Mouse (Mus musculus): ENCODE data around the gene BC048679.
"Not testable (repeated sequence)": the region's sequence is repeated elsewhere in the genome, so short reads cannot be mapped to it uniquely, and the experiment has no call there.

Gene BC048679

GRCm38 (mm10) chr7:81498181-81498580 lies at the start of gene BC048679:
BC048679 (minus strand) TSS chr7:81498281.
- no peak for DNase-seq (ENCODE audit: low spot score in 2 of 2)

DNA sequence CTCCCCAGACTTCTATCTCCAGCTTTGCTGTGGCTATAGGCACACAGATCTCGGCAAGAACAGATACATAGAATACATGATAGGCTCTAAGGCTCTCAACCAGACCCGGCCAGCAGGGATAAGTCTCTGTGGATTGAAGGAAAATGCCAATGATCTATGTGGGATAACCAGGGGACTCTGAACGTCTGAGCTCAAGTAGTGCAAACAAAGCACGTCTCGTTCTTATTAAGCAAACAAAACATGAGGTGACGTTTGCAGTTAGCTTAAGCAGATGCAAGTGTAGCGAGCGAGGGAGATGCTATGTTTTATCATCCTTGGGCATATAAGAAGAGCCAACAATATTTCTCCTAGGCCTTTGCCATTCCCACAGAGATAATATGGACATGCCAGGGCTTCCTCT lies 44.9 kb upstream of the BC048679 start:
- no peak for DNase-seq (ENCODE audit: low spot score in 2 of 2)

DNA sequence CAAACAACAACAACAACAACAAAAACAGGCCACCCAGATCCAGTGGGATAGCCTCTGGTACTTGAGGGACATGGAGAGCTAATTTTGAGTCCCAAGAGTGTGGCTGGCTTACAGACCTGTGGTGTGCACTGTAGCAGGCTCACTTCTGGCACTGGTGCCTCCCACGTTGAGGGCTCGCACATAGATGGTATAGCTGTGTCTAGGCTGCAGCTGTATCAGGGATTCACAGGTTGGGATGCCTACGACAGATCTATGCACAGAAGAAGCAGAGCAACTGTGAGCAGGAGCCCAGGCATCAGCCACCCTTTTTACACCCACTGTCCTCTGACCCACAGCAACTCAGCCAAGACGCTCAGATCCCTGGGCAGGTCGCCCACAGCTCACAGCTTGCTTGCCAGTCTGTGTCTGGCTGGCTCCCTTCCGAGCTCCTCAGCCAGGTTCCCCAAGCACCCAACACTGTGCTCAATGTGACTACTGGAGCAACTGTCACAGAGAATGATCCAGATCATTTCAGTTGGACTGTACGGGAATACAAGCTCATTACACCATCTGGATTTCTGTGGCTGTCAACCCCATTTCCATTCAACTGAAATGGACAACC lies 43.9 kb upstream of the BC048679 start:
- DNase-seq (ENCODE audit: low spot score in 2 of 2) = peak; percentile 50 to 64

GRCm38 (mm10) chr7:81540999-81541398 lies 42.9 kb upstream of the BC048679 start:
- DNase-seq (ENCODE audit: low spot score in 2 of 2) = no peak

- DNase-seq (ENCODE audit: low spot score in 2 of 2) = peak in 1 of 2 experiments; percentile 27
These were observed 41.5 kb upstream of the BC048679 start for GRCm38 (mm10) chr7:81539565-81539964.

- peak in 1 of 2 experiments; percentile 45 for DNase-seq (ENCODE audit: low spot score in 2 of 2)
These were observed 40.1 kb upstream of the BC048679 start for GRCm38 (mm10) chr7:81538070-81538675.

GRCm38 (mm10) chr7:81536478-81536877 lies 38.4 kb upstream of the BC048679 start:
- DNase-seq (ENCODE audit: low spot score in 2 of 2) = no peak

DNA sequence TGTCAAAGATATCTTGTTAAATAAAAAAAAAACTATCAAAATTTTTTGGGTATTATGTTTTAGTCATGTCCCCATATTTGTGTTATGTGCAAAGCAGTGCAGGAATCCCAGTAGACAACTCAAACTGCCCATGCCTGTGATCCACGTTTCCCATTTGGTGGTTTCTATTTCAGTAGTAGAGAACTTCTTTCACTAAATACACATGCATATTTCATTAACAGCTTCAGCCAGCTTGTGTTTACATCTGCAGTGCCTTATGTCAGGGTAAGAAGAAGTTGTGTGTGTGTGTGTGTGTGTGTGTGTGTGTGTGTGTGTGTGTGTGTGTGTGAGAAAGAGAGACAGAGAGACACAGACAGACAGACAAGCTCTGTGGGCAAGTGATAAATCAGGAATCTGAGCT lies 33.4 kb upstream of the BC048679 start:
- DNase-seq (ENCODE audit: low spot score in 2 of 2) = no peak

GRCm38 (mm10) chr7:81528918-81529317 lies 30.8 kb upstream of the BC048679 start:
- no peak for DNase-seq (ENCODE audit: low spot score in 2 of 2)

GRCm38 (mm10) chr7:81523663-81524017 lies 25.6 kb upstream of the BC048679 start:
- no peak for DNase-seq (ENCODE audit: low spot score in 2 of 2)

DNA sequence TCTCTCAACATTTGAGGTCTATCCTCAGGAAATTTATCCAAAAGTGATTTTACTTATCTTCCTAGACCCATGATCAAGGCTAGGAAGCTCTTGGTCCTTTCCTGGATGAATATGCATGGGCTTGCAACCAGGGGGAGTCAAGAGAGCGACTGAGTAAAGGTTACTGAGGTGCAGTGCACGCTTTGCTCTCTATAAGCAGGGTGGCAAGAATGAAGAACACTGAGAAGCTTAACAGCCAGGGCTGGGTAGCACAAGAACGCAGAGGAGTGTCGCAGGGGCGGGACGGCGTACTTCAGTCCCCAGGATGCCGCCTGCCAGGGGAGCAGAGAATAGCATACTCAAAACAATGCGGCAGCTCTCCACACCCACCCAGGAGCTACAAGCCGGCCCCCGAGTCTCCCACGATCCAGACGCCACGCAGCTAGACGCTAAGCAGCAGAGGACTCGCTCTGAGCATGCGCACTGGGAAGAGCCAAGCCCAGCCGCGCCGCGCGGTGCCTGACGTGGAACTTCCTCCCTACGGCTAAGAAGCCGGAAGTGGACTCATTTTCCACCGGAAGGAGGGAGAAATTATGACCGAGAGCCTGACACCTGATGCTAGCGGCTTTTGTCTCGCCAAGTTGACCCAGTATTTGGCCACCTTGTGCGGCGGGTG lies 25.1 kb upstream of the BC048679 start:
- peak; percentile 80 to 86 for DNase-seq (ENCODE audit: low spot score in 2 of 2)

GRCm38 (mm10) chr7:81516154-81517030 lies 18.3 kb upstream of the BC048679 start:
- no peak for DNase-seq (ENCODE audit: low spot score in 2 of 2)

- DNase-seq (ENCODE audit: low spot score in 2 of 2) = no peak
These were observed 17.0 kb upstream of the BC048679 start for GRCm38 (mm10) chr7:81514906-81515590.

GRCm38 (mm10) chr7:81501050-81501449 lies 3.0 kb upstream of the BC048679 start:
- no peak for DNase-seq (ENCODE audit: low spot score in 2 of 2)

DNA sequence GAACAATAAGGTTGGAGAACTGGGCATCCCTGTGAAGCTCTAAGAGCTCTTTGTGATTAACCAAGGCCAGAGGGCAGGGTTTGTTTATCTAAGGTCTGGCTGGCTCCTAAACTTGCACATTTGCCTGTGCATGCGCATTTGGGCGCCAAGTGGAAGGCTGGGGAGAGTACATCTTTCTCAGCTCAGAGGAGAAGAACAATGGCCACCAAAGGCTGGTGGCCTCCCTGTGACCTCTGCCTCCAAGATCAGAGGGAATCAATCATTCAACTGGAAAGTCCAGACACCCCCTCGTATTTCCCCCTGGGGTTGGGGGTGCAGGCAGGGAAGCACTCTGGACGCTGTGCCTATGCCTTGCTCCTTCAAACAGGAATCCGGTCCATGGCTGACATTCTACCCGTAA lies 910 bp downstream of the BC048679 start:
- DNase-seq (ENCODE audit: low spot score in 2 of 2) = no peak

DNA sequence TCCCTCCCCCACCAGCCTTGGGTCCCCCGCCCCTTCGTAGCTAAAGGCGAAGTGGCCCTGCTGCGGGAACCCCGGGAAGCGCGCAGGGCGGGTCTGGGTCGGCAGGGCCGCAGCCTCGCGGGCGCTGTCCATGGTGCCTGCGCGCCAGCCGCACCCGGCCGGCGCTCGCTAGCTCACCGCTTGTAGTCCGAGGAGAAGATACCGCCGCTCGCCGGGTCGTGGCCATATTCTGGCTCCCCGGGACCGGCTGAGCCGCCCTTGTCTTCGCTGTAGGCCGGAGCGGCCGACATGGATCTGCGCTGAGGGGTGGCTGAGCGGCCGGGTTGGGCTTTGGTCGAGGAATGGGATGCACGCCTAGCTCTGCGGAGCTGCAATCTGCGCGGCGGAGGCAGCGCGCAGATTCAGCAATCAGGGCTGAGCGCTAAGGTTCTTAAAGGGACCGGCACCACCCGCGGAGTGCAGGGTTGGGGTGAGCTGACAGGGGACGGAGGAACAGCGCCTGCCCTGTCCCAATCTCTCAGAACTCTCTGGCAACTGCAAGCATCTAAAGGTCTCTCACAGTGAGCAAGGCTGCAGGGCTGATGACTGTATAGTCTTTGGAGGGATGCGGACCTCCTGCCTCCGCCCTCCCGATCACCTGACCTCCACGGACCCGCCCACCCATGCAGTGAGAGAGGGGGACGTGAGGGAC lies 4.6 kb downstream of the BC048679 start, which contains the start of gene Ap3b2:
TSS of gene Ap3b2 (minus strand) at position 595 of the 691 bp plus-strand sequence.
- DNase-seq (ENCODE audit: low spot score in 2 of 2) = peak; percentile 57 to 64

GRCm38 (mm10) chr7:81492628-81493027 lies 5.5 kb downstream of the BC048679 start:
- DNase-seq (ENCODE audit: low spot score in 2 of 2) = no peak

- no peak for DNase-seq (ENCODE audit: low spot score in 2 of 2)
These were observed 8.4 kb downstream of the BC048679 start for GRCm38 (mm10) chr7:81489649-81490048.

DNA sequence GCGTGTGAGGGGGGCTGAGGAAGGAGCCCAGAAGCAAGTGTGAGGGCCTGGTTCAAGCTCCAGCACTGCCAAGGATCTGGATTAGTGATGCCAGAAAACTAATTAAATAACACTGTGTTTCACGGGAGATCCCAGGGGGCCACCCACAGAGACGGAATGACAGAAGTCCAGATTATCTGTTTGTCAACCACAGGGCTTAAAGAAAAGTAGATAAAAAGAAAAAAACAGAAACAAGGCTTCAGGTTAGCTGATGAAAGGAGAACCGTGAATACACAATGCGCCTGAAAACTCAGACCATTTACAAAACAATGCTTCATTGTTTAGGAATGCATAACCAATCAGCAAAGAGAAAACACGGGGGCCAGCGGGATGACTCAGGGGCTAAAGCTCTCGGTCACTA lies 17.3 kb downstream of the BC048679 start:
- no peak for DNase-seq (ENCODE audit: low spot score in 2 of 2)

GRCm38 (mm10) chr7:81479531-81480090 lies 18.5 kb downstream of the BC048679 start:
- DNase-seq (ENCODE audit: low spot score in 2 of 2) = no peak

- not testable (repeated sequence) for DNase-seq (ENCODE audit: low spot score in 2 of 2)
These were observed 19.8 kb downstream of the BC048679 start for GRCm38 (mm10) chr7:81478261-81478660.

Data from frontal cortex, postnatal 14 days (tissue).